Mouse (Mus musculus): ENCODE data around the gene Fam19a4.
"Not testable (repeated sequence)": the region's sequence is repeated elsewhere in the genome, so short reads cannot be mapped to it uniquely, and the experiment has no call there.

Fam19a4 gene

GRCm38 (mm10) chr6:96944796-96945195, 115.4 kb downstream of the Fam19a4 start:
- no peak for DNase-seq (ENCODE audit: low read depth, low spot score)

- DNase-seq (ENCODE audit: low read depth, low spot score): no peak
These were observed 124.4 kb downstream of the Fam19a4 start for GRCm38 (mm10) chr6:96935776-96936175.

- no peak for DNase-seq (ENCODE audit: low read depth, low spot score)
These were observed 151.1 kb downstream of the Fam19a4 start for GRCm38 (mm10) chr6:96909061-96909480.

- DNase-seq (ENCODE audit: low read depth, low spot score): not testable (repeated sequence)
These were observed 183.1 kb downstream of the Fam19a4 start for GRCm38 (mm10) chr6:96877105-96877504.

DNA sequence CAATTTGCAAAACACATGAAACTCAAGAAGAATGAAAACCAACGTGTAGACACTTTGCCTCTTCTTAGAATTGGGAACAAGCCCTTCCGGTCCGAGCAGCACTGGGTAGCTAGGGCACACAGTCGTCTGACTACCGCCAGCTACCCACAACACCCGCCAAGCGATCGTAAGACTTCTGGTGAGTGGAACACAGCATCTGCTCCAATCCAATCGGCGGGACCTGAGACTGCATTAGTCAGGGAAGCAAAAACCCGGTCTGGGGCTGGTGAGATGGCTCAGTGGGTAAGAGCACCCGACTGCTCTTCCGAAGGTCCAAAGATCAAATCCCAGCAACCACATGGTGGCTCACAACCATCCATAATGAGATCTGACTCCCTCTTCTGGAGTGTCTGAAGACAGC, 183.6 kb downstream of the Fam19a4 start:
- DNase-seq (ENCODE audit: low read depth, low spot score): not testable (repeated sequence)

GRCm38 (mm10) chr6:96853065-96853464, 207.1 kb downstream of the Fam19a4 start:
- DNase-seq (ENCODE audit: low read depth, low spot score): no peak

- no peak for DNase-seq (ENCODE audit: low read depth, low spot score)
These were observed 216.3 kb downstream of the Fam19a4 start for GRCm38 (mm10) chr6:96843944-96844343.

GRCm38 (mm10) chr6:96840634-96841033, 219.6 kb downstream of the Fam19a4 start:
- no peak for DNase-seq (ENCODE audit: low read depth, low spot score)

DNA sequence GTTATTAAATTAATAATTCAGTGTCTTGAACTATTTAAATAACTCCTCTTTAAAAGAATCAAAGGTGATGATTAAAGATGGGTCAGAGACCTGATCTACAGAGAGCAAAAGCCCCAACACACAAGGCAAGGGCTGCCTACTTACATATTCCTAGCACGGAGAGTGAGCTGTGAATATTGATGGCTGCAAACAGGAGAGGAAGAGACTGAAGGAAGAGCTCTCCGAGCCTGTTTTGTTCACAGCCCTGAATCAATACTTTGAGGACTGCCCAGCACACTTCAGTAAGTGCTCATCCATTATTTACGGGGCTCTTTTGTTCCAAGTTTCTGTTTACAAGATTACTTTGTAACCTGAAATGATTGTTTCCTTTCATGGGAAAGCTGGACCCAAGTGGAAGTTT, 233.6 kb downstream of the Fam19a4 start:
- DNase-seq (ENCODE audit: low read depth, low spot score): no peak

DNA sequence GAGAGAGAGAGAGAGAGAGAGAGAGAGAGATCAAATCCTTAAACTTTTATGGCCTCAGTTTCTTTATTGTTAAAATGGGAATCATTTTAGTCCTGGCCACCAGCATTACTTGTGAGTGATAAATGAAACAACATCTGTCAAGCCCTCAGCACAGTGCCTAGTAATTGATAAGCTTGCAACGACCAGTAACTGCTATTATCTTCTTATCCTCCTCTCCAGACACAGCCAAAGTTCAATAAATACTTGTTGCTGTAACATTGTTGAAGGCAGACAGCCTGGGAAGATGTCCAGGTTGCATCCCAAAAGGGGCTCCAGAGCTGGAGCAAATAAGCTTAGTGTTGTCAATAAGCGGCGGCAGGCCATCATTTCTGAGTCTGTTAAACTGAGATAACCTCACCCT, 257.2 kb downstream of the Fam19a4 start:
- DNase-seq (ENCODE audit: low read depth, low spot score): no peak

- no peak for DNase-seq (ENCODE audit: low read depth, low spot score)
These were observed 261.5 kb downstream of the Fam19a4 start for GRCm38 (mm10) chr6:96798746-96799145.

DNA sequence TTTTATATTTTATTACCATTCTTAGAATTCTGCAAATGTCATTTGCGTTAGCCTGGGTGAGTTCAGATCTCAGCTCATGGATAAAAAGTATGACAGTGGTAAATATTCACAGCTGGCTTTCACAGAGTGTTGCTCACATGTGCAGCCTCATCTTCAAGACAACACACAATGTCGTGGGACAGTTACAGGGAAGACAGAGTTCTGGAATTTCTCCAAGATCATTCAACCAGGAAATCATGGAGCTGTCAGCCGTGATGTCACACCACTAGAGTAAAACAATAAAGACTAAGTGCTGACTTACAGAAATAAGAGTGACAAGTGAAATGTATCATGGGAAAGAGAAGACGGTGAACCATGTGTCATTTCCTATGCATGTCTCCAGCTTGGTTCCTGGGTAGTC, 262.8 kb downstream of the Fam19a4 start:
- no peak for DNase-seq (ENCODE audit: low read depth, low spot score)

Data from brain, embryonic 18.5 days (tissue).